Mouse (Mus musculus): ENCODE measurements around the gene Gm10570. TPM values are rescaled to one million over a fixed set of nuclear protein-coding genes. Genes with fewer than 3 reads are reported as not detected.

The Gm10570 gene
- polyA plus RNA-seq, 1 experiment = 1.7 TPM

GRCm38 (mm10) chr4:130275823-130276105, 32.7 kb downstream of the Gm10570 start:
- TF ChIP-seq POLR2A (IDR thresholded peaks at IDR 0.05; ENCODE audit: borderline replicate concordance, insufficient read depth, low read length) (no peak), CTCF (IDR thresholded peaks at IDR 0.05; ENCODE audit: borderline replicate concordance, insufficient read depth, low read depth, low read length) (no peak)
- WGBS = 44% methylated on average over 5 of the region's 5 CpGs
- Histone ChIP-seq H3K4me1 (ENCODE audit: control insufficient read depth, insufficient read depth, low read length) (peaks cover 14% of the 10 kb centered on the region), H3K27me3 (ENCODE audit: control insufficient read depth, insufficient read depth, low read length) (no peaks in the 10 kb centered on the region), H3K27ac (ENCODE audit: insufficient read depth, low read length) (no peak overlapping the region), H3K4me3 (replicated peaks; ENCODE audit: insufficient read depth, low read depth, low read length) (peak overlapping the region; percentile 62)
- DNase-seq = no peak

DNA sequence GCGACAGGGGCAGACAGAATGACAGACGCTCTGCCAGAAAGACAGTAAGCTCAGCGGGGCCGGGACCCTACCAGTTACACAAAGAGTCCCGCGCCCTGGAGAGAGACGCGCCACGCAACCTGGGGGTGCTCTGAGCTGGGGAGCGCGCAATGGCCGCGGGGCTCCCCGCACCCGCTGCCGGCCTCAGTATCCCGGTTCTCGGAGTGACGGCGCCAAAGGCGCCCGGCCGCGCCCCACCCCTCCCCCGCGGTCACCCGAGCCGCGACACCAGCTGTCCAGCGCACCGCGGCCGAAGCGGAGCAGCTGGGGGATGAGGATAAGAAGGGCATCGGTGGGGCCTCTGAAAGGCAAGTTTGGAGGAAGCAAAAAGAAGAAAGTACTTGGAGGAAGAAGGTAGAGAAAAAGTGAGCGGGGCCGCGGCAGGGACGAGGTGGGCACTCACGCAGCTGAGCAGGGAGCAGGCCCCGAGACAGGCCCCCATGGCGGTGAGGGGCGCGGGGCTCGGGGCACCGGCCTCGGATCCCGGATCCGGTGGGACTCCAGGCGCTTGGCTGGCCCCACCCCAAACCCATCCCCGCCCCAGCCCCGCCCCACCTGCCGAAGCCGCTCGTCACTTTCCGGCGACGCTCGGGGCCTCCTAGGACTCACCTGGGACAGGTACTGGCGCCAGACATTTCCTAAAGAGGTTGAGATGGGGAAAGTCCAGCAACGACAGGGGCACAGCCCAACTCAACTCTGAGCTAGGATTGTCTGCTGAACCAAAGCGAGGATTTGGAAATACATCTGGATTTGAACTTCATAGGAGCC, 33.3 kb downstream of the Gm10570 start:
- H3K4me1 ChIP-seq (ENCODE audit: control insufficient read depth, insufficient read depth, low read length) = peaks cover 19% of the 10 kb centered on the region
- DNase-seq = peak; percentile 76 to 83
- peak overlapping the region; percentile 82 for H3K4me3 ChIP-seq (replicated peaks; ENCODE audit: insufficient read depth, low read depth, low read length)
- H3K27ac ChIP-seq (ENCODE audit: insufficient read depth, low read length) = peak overlapping the region; percentile 79
- TF ChIP-seq CTCF (IDR thresholded peaks at IDR 0.05; ENCODE audit: borderline replicate concordance, insufficient read depth, low read depth, low read length) (no peak), POLR2A (IDR thresholded peaks at IDR 0.05; ENCODE audit: borderline replicate concordance, insufficient read depth, low read length) (0 out of 2 replicates have a peak, but pooled peaks have one; percentile 17)
- 2% methylated on average over 61 of the region's 62 CpGs for WGBS
- H3K27me3 ChIP-seq (ENCODE audit: control insufficient read depth, insufficient read depth, low read length) = no peaks in the 10 kb centered on the region

DNA sequence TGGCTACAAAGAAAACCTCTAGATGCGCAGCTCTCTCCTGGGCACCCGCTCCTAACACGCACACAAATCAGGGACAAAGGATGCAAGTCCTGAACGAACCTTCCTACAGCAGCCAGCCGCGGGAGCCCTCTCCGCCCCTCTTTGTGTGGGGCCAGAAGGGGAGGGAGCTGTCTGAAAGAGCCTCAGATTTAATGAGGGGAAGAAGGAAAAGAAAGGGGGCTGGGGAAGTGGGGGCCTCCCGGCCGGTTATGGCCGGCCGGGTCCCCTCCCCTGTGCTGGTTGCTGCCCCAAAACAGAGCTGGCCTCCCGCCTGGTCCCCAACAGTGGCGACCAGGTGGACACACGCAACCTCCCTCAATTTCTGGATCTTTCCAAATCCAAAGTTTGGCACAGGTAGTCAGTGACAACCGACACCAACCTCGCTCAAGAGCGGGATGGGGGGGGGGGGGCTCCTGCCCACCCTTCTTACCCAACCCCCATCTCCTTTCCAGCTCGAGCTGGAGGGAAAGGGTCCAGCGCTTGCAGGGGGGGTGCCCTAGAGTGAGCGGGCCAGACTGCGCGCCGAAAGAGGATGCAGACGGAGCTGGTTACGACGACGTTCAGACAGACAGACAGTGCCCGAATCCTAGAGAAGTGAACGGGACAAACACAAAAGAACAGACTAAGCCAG, 34.0 kb downstream of the Gm10570 start:
- no peak for TF ChIP-seq POLR2A (IDR thresholded peaks at IDR 0.05; ENCODE audit: borderline replicate concordance, insufficient read depth, low read length)
- TF ChIP-seq CTCF (IDR thresholded peaks at IDR 0.05; ENCODE audit: borderline replicate concordance, insufficient read depth, low read depth, low read length) = no peak
- WGBS = under 1% methylated on average over 29 of the region's 29 CpGs
- H3K27ac ChIP-seq (ENCODE audit: insufficient read depth, low read length) = peak overlapping the region; percentile 79
- H3K4me1 ChIP-seq (ENCODE audit: control insufficient read depth, insufficient read depth, low read length) = peaks cover 25% of the 10 kb centered on the region
- DNase-seq = peak; percentile 80 to 86
- peak overlapping the region; percentile 82 for H3K4me3 ChIP-seq (replicated peaks; ENCODE audit: insufficient read depth, low read depth, low read length)
- no peaks in the 10 kb centered on the region for H3K27me3 ChIP-seq (ENCODE audit: control insufficient read depth, insufficient read depth, low read length)

DNA sequence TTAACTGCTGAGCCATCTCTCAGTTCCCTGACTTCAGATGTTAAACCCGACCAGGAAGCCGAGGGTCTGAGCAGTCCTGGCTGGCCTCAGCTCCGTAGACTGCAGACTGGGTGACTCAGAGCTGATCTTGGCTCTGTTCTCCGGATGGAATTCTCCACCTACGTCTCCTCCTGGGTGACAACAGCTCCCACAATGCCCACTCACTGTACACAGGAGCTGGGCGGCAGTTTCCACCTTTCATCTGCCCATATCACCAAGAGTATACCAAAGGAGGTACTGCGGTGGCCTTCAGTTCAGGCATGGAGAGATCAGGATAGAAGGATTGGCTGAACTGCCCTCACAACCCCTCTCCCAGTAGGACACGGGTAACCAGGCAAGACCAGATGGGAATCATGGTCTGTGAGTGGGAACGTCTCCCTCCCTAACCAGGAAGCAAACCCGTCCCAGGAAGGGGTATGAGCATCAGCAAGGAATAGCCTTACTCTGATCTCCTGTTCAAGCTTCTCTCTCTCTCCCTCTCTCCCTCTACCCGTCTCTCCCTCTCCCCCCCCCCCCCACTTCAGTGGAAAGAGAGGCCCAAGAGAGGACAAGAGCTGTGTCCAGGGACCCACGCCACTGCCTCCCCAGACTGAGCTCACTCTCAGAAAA, 34.7 kb downstream of the Gm10570 start:
- Histone ChIP-seq H3K27me3 (ENCODE audit: control insufficient read depth, insufficient read depth, low read length) (no peaks in the 10 kb centered on the region), H3K27ac (ENCODE audit: insufficient read depth, low read length) (peak overlapping the region; percentile 79), H3K4me1 (ENCODE audit: control insufficient read depth, insufficient read depth, low read length) (peaks cover 29% of the 10 kb centered on the region), H3K4me3 (replicated peaks; ENCODE audit: insufficient read depth, low read depth, low read length) (peak overlapping the region; percentile 82)
- peak; percentile 65; the same call in 1 of the 2 replicates for TF ChIP-seq POLR2A (IDR thresholded peaks at IDR 0.05; ENCODE audit: borderline replicate concordance, insufficient read depth, low read length)
- TF ChIP-seq CTCF (IDR thresholded peaks at IDR 0.05; ENCODE audit: borderline replicate concordance, insufficient read depth, low read depth, low read length) = no peak
- peak; percentile 85 to 91 for DNase-seq
- 4% methylated on average over 12 of the region's 12 CpGs for WGBS

DNA sequence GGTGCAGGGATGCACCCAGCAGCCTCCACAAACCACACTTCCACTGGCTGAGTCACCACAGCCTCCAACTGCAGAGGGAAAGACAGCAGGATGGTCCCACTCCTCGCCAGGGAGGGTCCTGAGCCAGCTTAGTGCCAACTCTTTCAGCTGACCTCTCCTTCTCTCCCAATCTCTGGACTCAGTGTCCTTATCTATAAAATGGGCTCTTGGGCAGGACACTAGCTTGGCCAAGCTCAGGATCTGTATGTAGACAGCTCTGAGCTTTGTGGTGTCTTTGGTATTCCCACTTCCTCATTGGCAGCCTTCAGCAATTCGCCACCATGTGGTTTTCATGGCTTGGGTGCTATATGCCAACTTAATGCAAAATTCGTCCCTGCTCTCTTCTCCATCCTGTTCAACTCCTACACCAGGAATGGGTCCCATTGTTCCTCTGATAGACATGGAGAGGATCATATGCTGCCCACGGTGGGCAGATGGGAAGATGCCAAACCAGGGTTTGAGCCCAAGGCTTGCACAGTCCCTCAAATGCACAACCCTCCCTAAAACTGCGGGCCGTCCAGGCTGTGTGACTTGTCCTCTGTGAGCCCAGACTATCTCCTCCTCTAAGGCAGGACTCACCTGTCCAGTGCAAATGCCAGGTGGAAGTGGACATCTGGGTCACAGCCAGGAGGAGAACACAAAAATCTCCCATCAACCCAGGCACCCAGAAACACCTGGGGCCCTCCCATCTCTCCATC, 37.7 kb downstream of the Gm10570 start:
- WGBS = 45% methylated on average over 6 of the region's 6 CpGs
- H3K4me1 ChIP-seq (ENCODE audit: control insufficient read depth, insufficient read depth, low read length) = peaks cover 26% of the 10 kb centered on the region
- TF ChIP-seq POLR2A (IDR thresholded peaks at IDR 0.05; ENCODE audit: borderline replicate concordance, insufficient read depth, low read length) = no peak
- TF ChIP-seq CTCF (IDR thresholded peaks at IDR 0.05; ENCODE audit: borderline replicate concordance, insufficient read depth, low read depth, low read length) = no peak
- H3K4me3 ChIP-seq (replicated peaks; ENCODE audit: insufficient read depth, low read depth, low read length) = no peak overlapping the region
- DNase-seq = no peak
- peak overlapping the region; percentile 5 for H3K27ac ChIP-seq (ENCODE audit: insufficient read depth, low read length)
- H3K27me3 ChIP-seq (ENCODE audit: control insufficient read depth, insufficient read depth, low read length) = no peaks in the 10 kb centered on the region

GRCm38 (mm10) chr4:130270089-130270488, 38.4 kb downstream of the Gm10570 start:
- peaks cover 27% of the 10 kb centered on the region for H3K4me1 ChIP-seq (ENCODE audit: control insufficient read depth, insufficient read depth, low read length)
- H3K27me3 ChIP-seq (ENCODE audit: control insufficient read depth, insufficient read depth, low read length) = no peaks in the 10 kb centered on the region
- DNase-seq = peak; percentile 83 to 93
- no peak overlapping the region for H3K4me3 ChIP-seq (replicated peaks; ENCODE audit: insufficient read depth, low read depth, low read length)
- no peak for TF ChIP-seq POLR2A (IDR thresholded peaks at IDR 0.05; ENCODE audit: borderline replicate concordance, insufficient read depth, low read length)
- no peak for TF ChIP-seq CTCF (IDR thresholded peaks at IDR 0.05; ENCODE audit: borderline replicate concordance, insufficient read depth, low read depth, low read length)
- WGBS = 17% methylated on average over 8 of the region's 8 CpGs
- H3K27ac ChIP-seq (ENCODE audit: insufficient read depth, low read length) = peak overlapping the region; percentile 5

- TF ChIP-seq POLR2A (IDR thresholded peaks at IDR 0.05; ENCODE audit: borderline replicate concordance, insufficient read depth, low read length) (no peak), CTCF (IDR thresholded peaks at IDR 0.05; ENCODE audit: borderline replicate concordance, insufficient read depth, low read depth, low read length) (no peak)
Measured at GRCm38 (mm10) chr4:130268736-130269135, 39.7 kb downstream of the Gm10570 start.

More at GRCm38 (mm10) chr4:130268736-130269135, 39.7 kb downstream of the Gm10570 start:
- peak overlapping the region; percentile 46; the same call in 1 of the 2 replicates for H3K27ac ChIP-seq (ENCODE audit: insufficient read depth, low read length)
- peaks cover 32% of the 10 kb centered on the region for H3K4me1 ChIP-seq (ENCODE audit: control insufficient read depth, insufficient read depth, low read length)
- H3K4me3 ChIP-seq (replicated peaks; ENCODE audit: insufficient read depth, low read depth, low read length) = no peak overlapping the region
- DNase-seq = peak in 1 of 2 experiments; percentile 56
- H3K27me3 ChIP-seq (ENCODE audit: control insufficient read depth, insufficient read depth, low read length) = no peaks in the 10 kb centered on the region
- WGBS = 58% methylated on average over 10 of the region's 10 CpGs
